Mouse (Mus musculus) liver, embryonic 14.5 days (tissue): ENCODE data around the gene Gm20604.

Source experiments
- CTCF ChIP-seq: IDR thresholded peaks from 2 replicates; pipeline ENCODE4 v1.5.1; 2016; ENCODE audit warnings: antibody characterized with exemption, low read depth, control low read depth
- EP300 ChIP-seq: IDR thresholded peaks from 2 replicates; pipeline ENCODE4 v1.6.1; 2016; ENCODE audit warnings: antibody characterized with exemption, low read depth

DNA sequence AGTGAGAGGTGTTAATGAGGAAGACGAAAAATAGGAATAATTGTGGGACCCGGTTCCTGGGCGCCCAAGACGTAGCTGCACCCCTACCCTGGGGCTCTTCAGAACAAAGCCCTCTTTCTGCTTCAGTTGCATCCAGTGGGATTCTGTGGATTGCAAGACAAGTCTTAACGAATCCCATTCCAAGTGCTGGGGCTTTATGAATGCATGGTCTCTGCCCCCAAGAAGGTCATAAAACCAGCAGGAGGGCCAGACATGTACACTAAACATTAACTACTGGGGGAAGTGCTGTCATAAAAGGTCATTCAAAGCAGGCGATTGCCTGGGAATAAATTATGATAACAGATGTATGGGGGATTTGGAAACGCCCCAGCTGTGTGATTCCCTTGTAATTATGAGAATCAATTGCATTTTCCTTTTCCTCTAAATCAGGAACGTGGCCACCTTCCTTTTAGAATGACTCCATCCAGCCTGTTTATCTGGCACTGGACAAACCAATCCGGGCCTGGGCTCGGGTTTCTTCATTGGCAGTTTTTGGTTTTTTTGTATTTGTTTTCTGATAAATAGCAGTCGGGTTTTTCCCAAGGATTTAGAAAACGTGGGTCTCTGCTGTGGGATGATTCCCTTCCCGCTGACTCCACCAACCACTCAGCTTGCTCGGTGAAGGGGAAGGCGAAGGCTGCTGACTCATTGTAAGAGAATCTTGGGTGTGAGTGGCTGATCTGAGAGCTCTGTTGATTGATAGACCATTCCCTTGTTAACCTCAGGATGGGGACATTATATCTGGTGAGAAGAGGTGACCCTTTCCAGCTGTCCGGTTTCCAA lies 27.5 kb downstream of the Gm20604 start:
- TF ChIP-seq CTCF = no peak
- TF ChIP-seq EP300 = no peak
